Mouse (Mus musculus): ENCODE results near the gene Faap100.

GRCm38 (mm10) chr11:120339978-120340513 lies 38.5 kb downstream of the Faap100 start:
- TF ChIP-seq CTCF (IDR thresholded peaks at IDR 0.05; ENCODE audit: low read depth) = no peak
- TF ChIP-seq EP300 (optimal IDR thresholded peaks at IDR 0.05) = no peak

Measured in stomach, postnatal 0 days (tissue).